Mouse (Mus musculus): ENCODE data around the gene Ankrd11. TPM values are rescaled to one million over a fixed set of nuclear protein-coding genes. Genes with fewer than 3 reads are reported as not detected.

Ankrd11 gene
- total and polyA plus RNA-seq, 3 experiments: 49.2 to 235 (median 87.7) TPM

DNA sequence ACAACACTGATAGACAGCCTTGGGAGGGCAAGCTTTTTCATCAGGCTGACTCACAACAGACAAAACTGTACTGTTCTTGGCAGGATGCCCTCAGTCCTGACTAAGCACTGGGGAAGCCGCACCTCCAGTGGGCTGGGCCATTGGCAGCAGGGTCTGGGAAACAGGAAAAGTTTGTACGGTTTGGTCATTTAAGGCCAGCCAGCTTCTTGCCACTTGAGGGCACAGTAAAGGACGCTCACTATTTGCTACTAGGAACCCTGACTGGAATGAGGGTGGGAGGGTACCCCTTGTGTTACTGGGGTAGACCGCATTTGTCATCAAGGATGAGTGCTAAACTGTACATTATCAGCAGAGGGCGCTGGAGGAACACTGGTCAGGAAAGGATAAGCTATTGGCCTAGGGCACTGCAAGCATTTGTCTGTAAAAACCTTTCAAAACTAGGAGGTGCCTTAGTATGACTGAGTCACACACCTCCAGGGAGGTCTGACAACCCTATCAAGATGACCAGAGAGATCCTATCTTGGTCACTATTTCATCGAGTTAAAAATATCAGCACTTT is 135.5 kb downstream of the Ankrd11 start (continued):
- 0 out of 2 replicates have a peak, but pooled peaks have one; percentile 36 for TF ChIP-seq JUND (IDR thresholded peaks at IDR 0.05; ENCODE audit: low read depth, low read length)
- peak; percentile 34; the same call in 1 of the 2 replicates for TF ChIP-seq HCFC1 (IDR thresholded peaks at IDR 0.05; ENCODE audit: low read depth, low read length)
- no peak for TF ChIP-seq MAFK (IDR thresholded peaks at IDR 0.05; ENCODE audit: borderline replicate concordance, low read depth, low read length)
- no peak for TF ChIP-seq USF2 (IDR thresholded peaks at IDR 0.05; ENCODE audit: borderline replicate concordance in 1 of 2, insufficient read depth in 1 of 2, low read depth in 1 of 2, low read length in 2 of 2)
- TF ChIP-seq EP300 (IDR thresholded peaks at IDR 0.05; ENCODE audit: low read depth in 1 of 2, low read length in 2 of 2): peak; percentile 17 to 48; a peak in 2 of 4 replicates
- TF ChIP-seq SMC3 (IDR thresholded peaks at IDR 0.05; ENCODE audit: low read depth, low read length): peak; percentile 82
- peak; percentile 85 for TF ChIP-seq ZC3H11A (IDR thresholded peaks at IDR 0.05; ENCODE audit: low read depth, low read length)
- TF ChIP-seq CHD1 (IDR thresholded peaks at IDR 0.05; ENCODE audit: low read depth, low read length): 0 out of 2 replicates have a peak, but pooled peaks have one; percentile 58
- TF ChIP-seq ZKSCAN1 (IDR thresholded peaks at IDR 0.05; ENCODE audit: low read depth, low read length): no peak
- TF ChIP-seq MYB (IDR thresholded peaks at IDR 0.05; ENCODE audit: low read depth, low read length): no peak
- no peak; the same call in 1 of the 2 replicates for TF ChIP-seq GABPA (IDR thresholded peaks at IDR 0.05; ENCODE audit: low read depth, low read length)
- TF ChIP-seq TAL1 (IDR thresholded peaks at IDR 0.05; ENCODE audit: low read length): no peak
- peak; percentile 73 for TF ChIP-seq MYC (IDR thresholded peaks at IDR 0.05; ENCODE audit: low read depth, low read length)
- no peak; the same call in 1 of the 2 replicates for TF ChIP-seq CHD2 (IDR thresholded peaks at IDR 0.05; ENCODE audit: low read length)
- TF ChIP-seq ETS1 (IDR thresholded peaks at IDR 0.05; ENCODE audit: low read depth, low read length): peak; percentile 85
- TF ChIP-seq RCOR1 (IDR thresholded peaks at IDR 0.05; ENCODE audit: low read depth, low read length): no peak
- TF ChIP-seq KAT2A (conservative IDR thresholded peaks at IDR 0.05; ENCODE audit: low read depth, low read length): 0 out of 2 replicates have a peak, but pooled peaks have one; percentile 18
- no peak for TF ChIP-seq MXI1 (IDR thresholded peaks at IDR 0.05; ENCODE audit: low read depth, low read length)
- TF ChIP-seq BHLHE40 (IDR thresholded peaks at IDR 0.05; ENCODE audit: borderline replicate concordance, low read depth, low read length): 0 out of 2 replicates have a peak, but pooled peaks have one; percentile 34
- no peak for TF ChIP-seq TBP (IDR thresholded peaks at IDR 0.05; ENCODE audit: low read depth, low read length)
- TF ChIP-seq GATA1 (IDR thresholded peaks at IDR 0.05; ENCODE audit: low read depth, low read length): peak; percentile 52; the same call in 1 of the 2 replicates
- TF ChIP-seq USF1 (IDR thresholded peaks at IDR 0.05; ENCODE audit: low read depth, low read length): no peak
- TF ChIP-seq NELFE (IDR thresholded peaks at IDR 0.05; ENCODE audit: low read depth, low read length): 0 out of 2 replicates have a peak, but pooled peaks have one; percentile 38
- TF ChIP-seq ZNF384 (IDR thresholded peaks at IDR 0.05; ENCODE audit: low read depth, low read length): no peak
- TF ChIP-seq RAD21 (IDR thresholded peaks at IDR 0.05; ENCODE audit: low read depth, low read length): peak; percentile 95
